Mouse (Mus musculus): Measurements from ENCODE around the gene Fam19a4. TPM values are rescaled to one million over a fixed set of nuclear protein-coding genes. Genes with fewer than 3 reads are reported as not detected.

Fam19a4 gene
- polyA plus RNA-seq, 1 experiment = 0.54 TPM

- TF ChIP-seq POLR2A (IDR thresholded peaks at IDR 0.05; ENCODE audit: extremely low read depth, insufficient read depth, low read length) = no peak
- no peak for TF ChIP-seq CTCF (IDR thresholded peaks at IDR 0.05; ENCODE audit: extremely low read depth, insufficient read depth, low read length)
- H3K4me1 ChIP-seq (ENCODE audit: control insufficient read depth, insufficient read depth, low read length) = no peaks in the 10 kb centered on the region
Measured at GRCm38 (mm10) chr6:96826626-96827025, 233.6 kb downstream of the Fam19a4 start.

DNA sequence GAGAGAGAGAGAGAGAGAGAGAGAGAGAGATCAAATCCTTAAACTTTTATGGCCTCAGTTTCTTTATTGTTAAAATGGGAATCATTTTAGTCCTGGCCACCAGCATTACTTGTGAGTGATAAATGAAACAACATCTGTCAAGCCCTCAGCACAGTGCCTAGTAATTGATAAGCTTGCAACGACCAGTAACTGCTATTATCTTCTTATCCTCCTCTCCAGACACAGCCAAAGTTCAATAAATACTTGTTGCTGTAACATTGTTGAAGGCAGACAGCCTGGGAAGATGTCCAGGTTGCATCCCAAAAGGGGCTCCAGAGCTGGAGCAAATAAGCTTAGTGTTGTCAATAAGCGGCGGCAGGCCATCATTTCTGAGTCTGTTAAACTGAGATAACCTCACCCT is 257.2 kb downstream of the Fam19a4 start:
- Histone ChIP-seq H3K27ac (ENCODE audit: insufficient read depth, low read length) (no peak overlapping the region), H3K4me1 (ENCODE audit: control insufficient read depth, insufficient read depth, low read length) (no peaks in the 10 kb centered on the region), H3K4me3 (ENCODE audit: insufficient read depth, low read length) (no peak overlapping the region)
- no peak for TF ChIP-seq CTCF (IDR thresholded peaks at IDR 0.05; ENCODE audit: extremely low read depth, insufficient read depth, low read length)
- no peak for TF ChIP-seq POLR2A (IDR thresholded peaks at IDR 0.05; ENCODE audit: extremely low read depth, insufficient read depth, low read length)

More at GRCm38 (mm10) chr6:96826626-96827025, 233.6 kb downstream of the Fam19a4 start:
- no peak overlapping the region for H3K4me3 ChIP-seq (ENCODE audit: insufficient read depth, low read length)
- H3K27ac ChIP-seq (ENCODE audit: insufficient read depth, low read length) = no peak overlapping the region

- Histone ChIP-seq H3K4me1 (ENCODE audit: control insufficient read depth, insufficient read depth, low read length) (no peaks in the 10 kb centered on the region), H3K4me3 (ENCODE audit: insufficient read depth, low read length) (no peak overlapping the region), H3K27ac (ENCODE audit: insufficient read depth, low read length) (no peak overlapping the region)
- TF ChIP-seq CTCF (IDR thresholded peaks at IDR 0.05; ENCODE audit: extremely low read depth, insufficient read depth, low read length) = no peak
- TF ChIP-seq POLR2A (IDR thresholded peaks at IDR 0.05; ENCODE audit: extremely low read depth, insufficient read depth, low read length) = no peak
Measured at GRCm38 (mm10) chr6:96798746-96799145, 261.5 kb downstream of the Fam19a4 start.

DNA sequence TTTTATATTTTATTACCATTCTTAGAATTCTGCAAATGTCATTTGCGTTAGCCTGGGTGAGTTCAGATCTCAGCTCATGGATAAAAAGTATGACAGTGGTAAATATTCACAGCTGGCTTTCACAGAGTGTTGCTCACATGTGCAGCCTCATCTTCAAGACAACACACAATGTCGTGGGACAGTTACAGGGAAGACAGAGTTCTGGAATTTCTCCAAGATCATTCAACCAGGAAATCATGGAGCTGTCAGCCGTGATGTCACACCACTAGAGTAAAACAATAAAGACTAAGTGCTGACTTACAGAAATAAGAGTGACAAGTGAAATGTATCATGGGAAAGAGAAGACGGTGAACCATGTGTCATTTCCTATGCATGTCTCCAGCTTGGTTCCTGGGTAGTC is 262.8 kb downstream of the Fam19a4 start:
- Histone ChIP-seq H3K4me3 (ENCODE audit: insufficient read depth, low read length) (no peak overlapping the region), H3K27ac (ENCODE audit: insufficient read depth, low read length) (no peak overlapping the region), H3K4me1 (ENCODE audit: control insufficient read depth, insufficient read depth, low read length) (no peaks in the 10 kb centered on the region)
- TF ChIP-seq POLR2A (IDR thresholded peaks at IDR 0.05; ENCODE audit: extremely low read depth, insufficient read depth, low read length) = no peak
- TF ChIP-seq CTCF (IDR thresholded peaks at IDR 0.05; ENCODE audit: extremely low read depth, insufficient read depth, low read length) = no peak

Other genes with a start within 250 kb of the Fam19a4 start
- 31.3 and 34.1 TPM in 2 replicates for gene Eogt, start 88.8 kb upstream of the Fam19a4 start, polyA plus RNA-seq (2012; rRNA removed)
- 9.4 and 9.9 TPM in 2 replicates for gene Tmf1, start 118.7 kb upstream of the Fam19a4 start, polyA plus RNA-seq (2012; rRNA removed)
- gene Uba3, start 145.2 kb upstream of the Fam19a4 start, polyA plus RNA-seq (2012; rRNA removed) = 56.8 and 61.2 TPM in 2 replicates
- 191 and 192 TPM in 2 replicates for gene Arl6ip5, start 150.3 kb upstream of the Fam19a4 start, polyA plus RNA-seq (2012; rRNA removed)
- 0.04 and 0.10 TPM in 2 replicates for gene Lmod3, start 192.3 kb upstream of the Fam19a4 start, polyA plus RNA-seq (2012; rRNA removed)

Data from cortical plate, adult 2 months (tissue).